16 mouse cellular contexts compared by ENCODE assay signal in the genomic region with DNA sequence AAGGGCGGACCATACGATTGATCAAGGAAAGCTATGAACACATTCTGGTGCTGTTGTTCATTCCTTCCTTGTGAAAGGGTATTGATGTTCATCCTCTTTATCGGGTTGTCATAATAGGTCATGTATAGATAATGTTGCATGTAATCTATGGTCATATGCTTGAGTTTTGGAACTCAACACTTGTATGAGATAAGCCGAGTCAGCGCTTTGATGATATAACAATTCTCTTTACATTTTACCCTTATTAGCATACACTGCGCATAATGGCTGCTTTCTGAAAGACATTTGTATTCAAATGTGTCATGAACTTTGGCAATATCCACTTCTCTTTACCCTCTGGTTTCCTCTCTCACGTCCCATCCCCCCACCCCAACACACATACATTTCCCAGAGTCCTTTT.
"Had no signal": no experiment of that assay in that cellular context is flagged by ENCODE, and none has a peak within 500 bp of the region (broad histone marks: within the 10 kb centered on the region; RNA-seq: fewer than 3 reads in every experiment).

No protein-coding gene starts in this region.

- H3K4me2 ChIP-seq: neural tube, embryonic 12.5 days; neural tube, embryonic 13.5 days; neural tube, embryonic 15.5 days; stomach, embryonic 15.5 days had no signal

- H3K4me3 ChIP-seq: neural tube, embryonic 12.5 days; neural tube, embryonic 13.5 days; neural tube, embryonic 15.5 days; stomach, embryonic 15.5 days had no signal

- H3K27ac ChIP-seq: neural tube, embryonic 12.5 days; neural tube, embryonic 13.5 days; neural tube, embryonic 15.5 days; stomach, embryonic 15.5 days; stomach, postnatal 0 days had no signal

- H3K27me3 ChIP-seq: neural tube, embryonic 12.5 days; neural tube, embryonic 13.5 days; neural tube, embryonic 15.5 days; stomach, embryonic 15.5 days had no signal

- H3K4me1 ChIP-seq: neural tube, embryonic 12.5 days; neural tube, embryonic 13.5 days; neural tube, embryonic 15.5 days; stomach, embryonic 15.5 days had no signal

- DNase-seq: retina, postnatal 1 day; right cerebral cortex, adult 18-20 months; right cerebral cortex, postnatal 25 days; right cerebral cortex, postnatal 4 days; spleen, adult 18-20 months; thymus, adult 18-20 months; thymus, adult 2 months; thymus, postnatal 14 days; thymus, postnatal 25 days; thymus, postnatal 36 days; thymus, postnatal 4 days had no signal

- H3K36me3 ChIP-seq: neural tube, embryonic 12.5 days; neural tube, embryonic 13.5 days; neural tube, embryonic 15.5 days; stomach, embryonic 15.5 days had no signal

- H3K9me3 ChIP-seq: neural tube, embryonic 12.5 days; neural tube, embryonic 13.5 days; neural tube, embryonic 15.5 days; stomach, embryonic 15.5 days had no signal

- H3K9ac ChIP-seq: neural tube, embryonic 12.5 days; neural tube, embryonic 13.5 days; neural tube, embryonic 15.5 days; stomach, embryonic 15.5 days had no signal
